Mouse (Mus musculus) MEL (cell line): ENCODE results near the gene Patz1.

Experiments used
- BHLHE40 ChIP-seq: IDR thresholded peaks from 2 replicates; pipeline ENCODE4 v1.6.1; 2012; ENCODE audit warnings: low read depth, mild to moderate bottlenecking, inconsistent platforms, low read length, improper control_type of control experiment, borderline replicate concordance
- CHD2 ChIP-seq: IDR thresholded peaks from 2 replicates; pipeline ENCODE4 v1.6.1; 2011; ENCODE audit warnings: low read length, improper control_type of control experiment
- CTCF ChIP-seq, 3 experiments: IDR thresholded peaks in 2 of 3; conservative IDR thresholded peaks in 1 of 3; 2 replicates each; pipeline ENCODE4 v1.5.1; 2011 to 2012; ENCODE audit warnings: low read length in 3 of 3, low read depth in 2 of 3, mild to moderate bottlenecking in 2 of 3, improper control_type of control experiment in 1 of 3, inconsistent platforms in 1 of 3, mixed read lengths in 1 of 3, moderate library complexity in 1 of 3; ENCODE audit not compliant: control insufficient read depth in 1 of 3, insufficient read depth in 1 of 3, poor library complexity in 1 of 3, severe bottlenecking in 1 of 3
- EP300 ChIP-seq, 2 experiments: IDR thresholded peaks; 2 replicates each; pipeline ENCODE4 v1.6.1; 2011; ENCODE audit warnings: improper control_type of control experiment in 2 of 2, low read length in 2 of 2, low read depth in 1 of 2, mild to moderate bottlenecking in 1 of 2
- MAFK ChIP-seq: IDR thresholded peaks from 2 replicates; pipeline ENCODE4 v1.6.1; 2011; ENCODE audit warnings: low read depth, mild to moderate bottlenecking, low read length, improper control_type of control experiment, borderline replicate concordance
- MAZ ChIP-seq: IDR thresholded peaks from 2 replicates; pipeline ENCODE4 v1.6.1; 2012; ENCODE audit warnings: low read depth, mild to moderate bottlenecking, inconsistent platforms, low read length, improper control_type of control experiment
- POLR2A ChIP-seq, 2 experiments: IDR thresholded peaks; 2 replicates each; pipeline ENCODE4 v1.6.1; 2011 to 2012; ENCODE audit warnings: low read length in 2 of 2, mild to moderate bottlenecking in 2 of 2, control low read depth in 1 of 2, improper control_type of control experiment in 1 of 2, low read depth in 1 of 2, moderate library complexity in 1 of 2; ENCODE audit not compliant: control insufficient read depth in 1 of 2, insufficient read depth in 1 of 2, poor library complexity in 1 of 2
- POLR2AphosphoS5 ChIP-seq: IDR thresholded peaks from 2 replicates; pipeline ENCODE4 v1.6.1; 2012; ENCODE audit warnings: low read depth, borderline replicate concordance, mild to moderate bottlenecking, inconsistent platforms, low read length, moderate library complexity, mixed read lengths
- RAD21 ChIP-seq: IDR thresholded peaks from 2 replicates; pipeline ENCODE4 v1.6.1; 2011; ENCODE audit warnings: mild to moderate bottlenecking, low read depth, low read length, improper control_type of control experiment
- TAL1 ChIP-seq: IDR thresholded peaks from 2 replicates; pipeline ENCODE4 v1.6.1; 2012; ENCODE audit warnings: mild to moderate bottlenecking, inconsistent platforms, low read length, moderate library complexity, mixed read lengths
- ZNF384 ChIP-seq: IDR thresholded peaks from 2 replicates; pipeline ENCODE4 v1.6.1; 2012; ENCODE audit warnings: low read depth, mild to moderate bottlenecking, inconsistent platforms, low read length, improper control_type of control experiment

GRCm38 (mm10) chr11:3287921-3288320 lies 753 bp upstream of the Patz1 start:
- TF ChIP-seq CTCF (IDR thresholded peaks at IDR 0.05 in 2 of 3, conservative IDR thresholded peaks at IDR 0.05 in 1 of 3; ENCODE audit: control insufficient read depth in 1 of 3, insufficient read depth in 1 of 3, low read depth in 2 of 3, low read length in 3 of 3, poor library complexity in 1 of 3, severe bottlenecking in 1 of 3) (no peak), BHLHE40 (no peak), POLR2AphosphoS5 (no peak), MAZ (no peak), TAL1 (peak; percentile 45), ZNF384 (no peak), POLR2A (IDR thresholded peaks at IDR 0.05; ENCODE audit: control insufficient read depth in 1 of 2, insufficient read depth in 1 of 2, low read depth in 1 of 2, low read length in 2 of 2, poor library complexity in 1 of 2) (no peak), RAD21 (no peak), EP300 (IDR thresholded peaks at IDR 0.05; ENCODE audit: low read depth in 1 of 2, low read length in 2 of 2) (peak in 1 of 2 experiments; percentile 69; a peak in 2 of 4 replicates), CHD2 (no peak), MAFK (no peak)
